Mouse (Mus musculus): Measurements from ENCODE around the gene Tln1. TPM values are rescaled to one million over a fixed set of nuclear protein-coding genes. Genes with fewer than 3 reads are reported as not detected.

Gene Tln1
- polyA plus RNA-seq, 1 experiment from 2014 or later = 42.1 TPM

DNA sequence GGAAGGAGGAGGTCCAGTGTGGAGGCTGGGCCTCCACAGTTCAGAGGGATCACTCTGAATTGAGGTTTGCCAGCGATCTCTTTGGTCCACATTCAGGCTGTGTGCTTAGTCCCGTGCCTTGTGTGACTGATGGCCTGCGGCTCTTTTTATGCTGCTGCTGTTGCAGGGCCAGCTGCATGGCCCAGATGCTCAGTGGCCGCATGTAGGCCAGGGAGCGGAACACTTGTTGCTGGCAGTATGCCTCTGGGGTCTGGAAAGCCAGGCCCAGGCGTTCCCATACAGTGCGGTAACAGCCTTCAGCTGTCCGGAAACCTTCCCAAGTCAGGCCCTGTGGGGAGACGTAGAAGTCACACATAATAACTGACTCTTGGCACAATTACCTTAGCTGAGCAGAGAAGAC is 4.6 kb upstream of the Tln1 start:
- Histone ChIP-seq H3K9me3 (ENCODE audit: control insufficient read depth, low read length) (no peaks in the 10 kb centered on the region), H3K4me3 (ENCODE audit: low read depth, low read length) (no peak overlapping the region), H3K4me1 (ENCODE audit: control insufficient read depth, insufficient read depth, low read length) (peaks cover 6% of the 10 kb centered on the region; the same call in 1 of the 2 replicates), H3K4me2 (ENCODE audit: low read depth) (no peak overlapping the region), H3K27me3 (ENCODE audit: control insufficient read depth, insufficient read depth, low read length) (no peaks in the 10 kb centered on the region), H3K9ac (ENCODE audit: low read length) (no peak overlapping the region), H3K36me3 (ENCODE audit: control insufficient read depth, insufficient read depth, low read length) (peaks cover 30% of the 10 kb centered on the region), H3K27ac (ENCODE audit: low read depth, low read length) (no peak overlapping the region)
- no peak for DNase-seq (ENCODE audit: low spot score)
- no peak for ATAC-seq (ENCODE audit: insufficient read depth, low FRiP score, low TSS enrichment)
- 94% methylated on average over 9 of the region's 9 CpGs for WGBS

DNA sequence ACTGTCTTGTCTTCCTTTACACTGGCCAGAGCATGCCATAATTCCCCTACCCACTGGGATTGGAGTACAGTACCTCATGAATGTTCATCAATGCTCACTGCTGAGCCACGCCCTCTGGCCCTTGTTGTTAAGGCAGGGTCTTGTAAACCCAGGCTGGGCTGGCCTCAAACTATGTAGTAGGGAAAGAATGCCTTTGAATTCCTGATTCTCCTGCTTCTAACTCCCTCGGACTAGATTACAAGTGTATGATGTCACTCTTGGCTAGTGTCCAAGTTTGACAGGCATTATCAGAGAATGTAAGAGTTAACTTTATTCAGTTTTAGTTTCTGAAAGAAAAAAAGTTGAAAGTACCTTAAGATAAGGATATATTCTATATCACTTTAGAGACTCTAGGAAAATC is 1.7 kb upstream of the Tln1 start:
- Histone ChIP-seq H3K27me3 (ENCODE audit: control insufficient read depth, insufficient read depth, low read length) (no peaks in the 10 kb centered on the region), H3K27ac (ENCODE audit: low read depth, low read length) (no peak overlapping the region), H3K4me3 (ENCODE audit: low read depth, low read length) (no peak overlapping the region), H3K36me3 (ENCODE audit: control insufficient read depth, insufficient read depth, low read length) (peaks cover 25% of the 10 kb centered on the region), H3K9me3 (ENCODE audit: control insufficient read depth, low read length) (no peaks in the 10 kb centered on the region), H3K9ac (ENCODE audit: low read length) (no peak overlapping the region), H3K4me1 (ENCODE audit: control insufficient read depth, insufficient read depth, low read length) (peaks cover 26% of the 10 kb centered on the region), H3K4me2 (ENCODE audit: low read depth) (no peak overlapping the region)
- ATAC-seq (ENCODE audit: insufficient read depth, low FRiP score, low TSS enrichment) = no peak
- DNase-seq (ENCODE audit: low spot score) = no peak
- WGBS = 69% methylated on average over 2 of the region's 2 CpGs

DNA sequence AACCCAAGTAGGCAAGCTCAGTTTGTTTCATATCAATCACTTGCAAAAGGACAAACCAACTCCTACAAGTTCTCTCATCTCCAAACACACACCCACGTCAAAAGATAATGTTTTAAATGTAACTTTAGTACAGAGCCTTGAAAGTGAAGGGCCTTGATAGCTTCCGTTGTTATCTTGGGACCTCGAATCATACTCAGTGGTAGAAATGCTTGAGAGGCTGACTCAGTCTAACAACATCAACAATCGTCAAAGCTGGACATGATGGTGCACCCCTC is 1.0 kb upstream of the Tln1 start:
- Histone ChIP-seq H3K4me1 (ENCODE audit: control insufficient read depth, insufficient read depth, low read length) (peaks cover 31% of the 10 kb centered on the region), H3K4me2 (ENCODE audit: low read depth) (peak overlapping the region; percentile 67), H3K4me3 (ENCODE audit: low read depth, low read length) (peak overlapping the region; percentile 89; the same call in 1 of the 2 replicates), H3K27ac (ENCODE audit: low read depth, low read length) (no peak overlapping the region), H3K36me3 (ENCODE audit: control insufficient read depth, insufficient read depth, low read length) (peaks cover 22% of the 10 kb centered on the region), H3K9me3 (ENCODE audit: control insufficient read depth, low read length) (no peaks in the 10 kb centered on the region), H3K27me3 (ENCODE audit: control insufficient read depth, insufficient read depth, low read length) (no peaks in the 10 kb centered on the region), H3K9ac (ENCODE audit: low read length) (0 out of 2 replicates have a peak overlapping the region, but pooled peaks have one; percentile 95)
- DNase-seq (ENCODE audit: low spot score) (no peak), ATAC-seq (ENCODE audit: insufficient read depth, low FRiP score, low TSS enrichment) (no peak)
- 79% methylated on average over 4 of the region's 4 CpGs for WGBS

DNA sequence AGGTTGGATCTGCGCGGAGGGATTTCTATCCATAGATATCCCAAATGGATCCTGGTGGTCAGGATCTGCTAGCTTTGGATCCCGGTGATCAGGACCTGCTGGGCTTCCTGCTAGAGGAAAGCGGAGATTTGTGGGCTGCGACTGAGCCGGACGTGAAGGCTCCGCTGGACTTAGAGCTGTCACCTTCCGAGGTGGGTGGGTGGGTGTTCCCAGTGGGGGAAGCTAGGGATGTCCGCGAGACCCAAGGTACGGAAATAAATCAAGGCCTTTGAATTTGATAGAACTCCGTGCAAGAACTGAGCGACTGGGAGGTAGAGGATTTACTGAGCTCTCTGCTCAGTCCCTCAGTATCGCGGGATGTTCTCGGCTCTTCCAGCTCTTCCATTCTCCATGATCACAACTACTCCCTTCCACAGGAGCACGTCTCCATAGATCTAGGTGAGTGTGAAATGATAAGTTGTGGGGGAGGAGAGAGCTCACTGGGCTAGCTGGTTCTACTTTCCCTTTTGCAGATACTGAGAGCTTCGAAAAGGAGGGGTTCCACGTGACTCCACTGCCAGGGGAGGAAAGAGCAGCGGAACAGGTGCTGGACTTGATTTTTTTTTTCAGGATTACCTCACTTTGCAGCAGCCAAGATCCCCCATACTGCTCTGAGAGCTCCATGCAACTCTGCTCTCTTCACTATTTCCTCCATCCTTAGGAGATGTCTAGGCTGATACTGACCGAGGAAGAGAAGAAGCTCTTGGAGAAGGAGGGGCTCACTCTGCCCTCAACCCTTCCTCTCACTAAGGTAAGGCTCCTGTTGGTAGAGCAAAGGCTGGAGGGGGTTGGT is 494 bp upstream of the Tln1 start:
- Histone ChIP-seq H3K27ac (ENCODE audit: low read depth, low read length) (peak overlapping the region; percentile 91), H3K4me3 (ENCODE audit: low read depth, low read length) (peak overlapping the region; percentile 89), H3K4me1 (ENCODE audit: control insufficient read depth, insufficient read depth, low read length) (peaks cover 36% of the 10 kb centered on the region), H3K9ac (ENCODE audit: low read length) (peak overlapping the region; percentile 95), H3K36me3 (ENCODE audit: control insufficient read depth, insufficient read depth, low read length) (peaks cover 17% of the 10 kb centered on the region), H3K9me3 (ENCODE audit: control insufficient read depth, low read length) (no peaks in the 10 kb centered on the region), H3K4me2 (ENCODE audit: low read depth) (peak overlapping the region; percentile 67), H3K27me3 (ENCODE audit: control insufficient read depth, insufficient read depth, low read length) (no peaks in the 10 kb centered on the region)
- ATAC-seq (ENCODE audit: insufficient read depth, low FRiP score, low TSS enrichment) (peak; percentile 18; the same call in 1 of the 2 replicates), DNase-seq (ENCODE audit: low spot score) (no peak)
- 9% methylated on average over 22 of the region's 22 CpGs for whole genome bisulfite sequencing

DNA sequence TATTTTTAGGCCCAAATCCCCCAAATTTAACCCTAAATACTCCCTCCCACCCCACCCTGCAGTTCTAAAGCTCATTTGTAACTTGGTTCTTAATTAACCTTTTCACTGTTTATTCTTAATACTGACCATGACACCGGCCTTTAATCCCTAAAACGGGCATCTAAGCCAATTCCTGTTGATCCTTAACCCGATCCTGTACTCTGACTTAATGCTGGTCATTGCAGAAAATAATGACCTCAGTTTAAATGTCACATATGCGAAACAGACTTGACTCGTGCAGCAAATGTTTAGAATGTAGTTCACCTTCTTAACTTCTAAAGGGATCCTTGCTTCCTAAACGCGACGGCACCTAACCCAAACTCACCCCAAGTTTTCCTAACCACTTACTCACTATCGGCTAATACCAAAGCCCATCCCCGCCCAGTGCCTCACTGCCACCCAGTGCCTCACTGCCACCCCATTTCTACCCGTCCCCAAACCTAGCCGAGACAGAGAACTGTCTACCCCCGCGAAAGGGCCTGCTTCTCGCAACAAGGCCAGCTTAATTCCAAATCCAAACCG is 975 bp downstream of the Tln1 start:
- Histone ChIP-seq H3K27ac (ENCODE audit: low read depth, low read length) (peak overlapping the region; percentile 91), H3K27me3 (ENCODE audit: control insufficient read depth, insufficient read depth, low read length) (no peaks in the 10 kb centered on the region), H3K9ac (ENCODE audit: low read length) (peak overlapping the region; percentile 95), H3K4me2 (ENCODE audit: low read depth) (peak overlapping the region; percentile 69), H3K4me1 (ENCODE audit: control insufficient read depth, insufficient read depth, low read length) (peaks cover 38% of the 10 kb centered on the region), H3K9me3 (ENCODE audit: control insufficient read depth, low read length) (no peaks in the 10 kb centered on the region), H3K4me3 (ENCODE audit: low read depth, low read length) (peak overlapping the region; percentile 89), H3K36me3 (ENCODE audit: control insufficient read depth, insufficient read depth, low read length) (peaks cover 7% of the 10 kb centered on the region)
- ATAC-seq (ENCODE audit: insufficient read depth, low FRiP score, low TSS enrichment) (0 out of 2 replicates have a peak, but pooled peaks have one; percentile 2), DNase-seq (ENCODE audit: low spot score) (no peak)
- WGBS = 4% methylated on average over 16 of the region's 16 CpGs

DNA sequence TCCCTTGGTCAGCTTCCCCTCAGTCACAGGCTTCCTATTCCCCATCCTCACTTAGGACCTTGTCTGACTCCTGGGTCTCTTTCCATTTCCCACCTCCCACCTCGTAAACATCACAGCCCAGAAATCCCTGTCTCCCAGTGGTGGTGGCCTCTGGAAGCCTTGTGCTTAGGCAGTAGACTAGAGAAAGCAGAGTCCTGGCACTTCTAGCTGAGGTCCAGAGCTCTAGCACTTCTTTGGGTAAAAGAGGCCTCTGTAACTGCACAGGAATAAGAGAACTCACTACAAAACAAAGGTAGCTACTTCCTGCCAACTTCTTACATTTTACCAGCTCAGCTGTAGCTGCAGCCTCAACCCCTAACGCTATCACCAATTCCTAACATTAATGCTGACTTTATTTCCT is 1.5 kb downstream of the Tln1 start:
- H3K27ac ChIP-seq (ENCODE audit: low read depth, low read length) = no peak overlapping the region
- 42% methylated on average over 2 of the region's 2 CpGs for WGBS

DNA sequence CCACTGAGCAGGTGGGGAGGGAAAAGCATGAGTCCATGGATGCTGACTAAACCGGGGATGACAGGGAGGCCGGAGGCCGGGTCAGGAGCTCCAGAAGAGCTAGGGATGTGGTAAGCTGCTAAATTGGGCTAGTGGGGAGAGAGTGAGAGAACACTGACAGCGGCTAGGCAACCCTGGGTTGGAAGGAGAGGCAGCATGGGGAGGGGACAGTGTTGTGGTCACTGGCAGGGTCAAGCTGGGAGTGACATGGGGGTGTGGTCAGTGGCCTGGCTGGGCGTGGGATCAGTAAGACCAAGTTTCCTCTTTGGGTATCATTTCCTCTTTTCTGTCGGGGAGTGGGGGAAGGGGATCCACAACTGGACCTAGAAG is 2.3 kb downstream of the Tln1 start:
- Histone ChIP-seq H3K9ac (ENCODE audit: low read length) (no peak overlapping the region), H3K4me3 (ENCODE audit: low read depth, low read length) (no peak overlapping the region), H3K4me2 (ENCODE audit: low read depth) (peak overlapping the region; percentile 69; the same call in 1 of the 2 replicates), H3K4me1 (ENCODE audit: control insufficient read depth, insufficient read depth, low read length) (peaks cover 38% of the 10 kb centered on the region), H3K9me3 (ENCODE audit: control insufficient read depth, low read length) (no peaks in the 10 kb centered on the region), H3K27me3 (ENCODE audit: control insufficient read depth, insufficient read depth, low read length) (no peaks in the 10 kb centered on the region), H3K36me3 (ENCODE audit: control insufficient read depth, insufficient read depth, low read length) (peaks cover 4% of the 10 kb centered on the region; the same call in 1 of the 2 replicates), H3K27ac (ENCODE audit: low read depth, low read length) (no peak overlapping the region)
- ATAC-seq (ENCODE audit: insufficient read depth, low FRiP score, low TSS enrichment) (no peak), DNase-seq (ENCODE audit: low spot score) (no peak)
- WGBS = 46% methylated on average over 6 of the region's 6 CpGs

More for the DNA sequence above, 1.5 kb downstream of the Tln1 start:
- Histone ChIP-seq H3K4me1 (ENCODE audit: control insufficient read depth, insufficient read depth, low read length) (peaks cover 38% of the 10 kb centered on the region), H3K36me3 (ENCODE audit: control insufficient read depth, insufficient read depth, low read length) (peaks cover 5% of the 10 kb centered on the region), H3K9me3 (ENCODE audit: control insufficient read depth, low read length) (no peaks in the 10 kb centered on the region), H3K9ac (ENCODE audit: low read length) (peak overlapping the region; percentile 37; the same call in 1 of the 2 replicates), H3K4me2 (ENCODE audit: low read depth) (peak overlapping the region; percentile 69), H3K4me3 (ENCODE audit: low read depth, low read length) (peak overlapping the region; percentile 89), H3K27me3 (ENCODE audit: control insufficient read depth, insufficient read depth, low read length) (no peaks in the 10 kb centered on the region)
- ATAC-seq (ENCODE audit: insufficient read depth, low FRiP score, low TSS enrichment) = no peak
- no peak for DNase-seq (ENCODE audit: low spot score)

DNA sequence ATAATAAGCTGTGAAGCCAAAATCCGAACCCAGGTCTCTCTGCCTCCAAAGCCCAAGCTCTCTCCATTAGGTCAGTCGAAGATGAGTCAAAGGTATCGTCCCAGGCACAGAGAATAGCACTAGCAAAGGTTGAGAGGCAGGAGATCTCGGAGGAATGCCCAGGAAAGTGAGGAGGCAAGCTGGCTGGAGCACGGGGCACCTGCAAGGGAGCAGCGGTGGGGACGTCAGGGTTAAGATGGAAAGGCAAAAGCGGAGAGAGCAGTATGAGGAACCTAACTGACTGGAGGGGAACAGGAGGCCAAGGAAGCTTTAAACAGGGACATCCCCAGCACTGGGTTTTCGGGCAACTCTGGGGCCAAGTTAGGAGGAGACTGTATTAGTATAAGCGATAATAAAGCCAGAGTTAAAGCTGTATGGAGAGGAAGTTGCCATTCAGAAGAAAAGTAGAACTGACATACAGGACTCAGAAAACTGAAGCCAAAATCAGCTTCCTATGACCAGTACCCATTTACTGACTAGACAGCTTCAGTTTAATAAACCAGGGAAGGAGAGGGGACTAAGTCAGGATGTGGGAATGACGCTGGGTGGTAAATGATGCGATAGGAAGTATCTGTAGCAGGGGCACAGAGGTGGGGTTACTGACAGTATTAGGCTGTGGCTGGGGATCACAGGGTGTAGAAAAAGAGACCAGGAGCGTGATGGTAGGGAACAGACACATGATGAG is 2.8 kb downstream of the Tln1 start:
- DNase-seq (ENCODE audit: low spot score) = no peak
- Histone ChIP-seq H3K27me3 (ENCODE audit: control insufficient read depth, insufficient read depth, low read length) (no peaks in the 10 kb centered on the region), H3K4me2 (ENCODE audit: low read depth) (peak overlapping the region; percentile 69; the same call in 1 of the 2 replicates), H3K9ac (ENCODE audit: low read length) (no peak overlapping the region), H3K36me3 (ENCODE audit: control insufficient read depth, insufficient read depth, low read length) (peaks cover 8% of the 10 kb centered on the region; the same call in 1 of the 2 replicates), H3K4me3 (ENCODE audit: low read depth, low read length) (no peak overlapping the region), H3K27ac (ENCODE audit: low read depth, low read length) (no peak overlapping the region), H3K4me1 (ENCODE audit: control insufficient read depth, insufficient read depth, low read length) (peaks cover 38% of the 10 kb centered on the region), H3K9me3 (ENCODE audit: control insufficient read depth, low read length) (no peaks in the 10 kb centered on the region)
- ATAC-seq (ENCODE audit: insufficient read depth, low FRiP score, low TSS enrichment) = no peak
- 74% methylated on average over 13 of the region's 13 CpGs for WGBS
